Mouse (Mus musculus) heart, adult 2 months (tissue): ENCODE measurements around the gene Shc1. TPM values are rescaled to one million over a fixed set of nuclear protein-coding genes. Genes with fewer than 3 reads are reported as not detected.

ENCODE experiments used
- DNase-seq, 2 experiments: peaks; one replicate each; pipeline ENCODE4 v3.0.0; 2021
- H3K27ac ChIP-seq: fragments of 200-600 bp; 2 replicates; pipeline ENCODE4 v1.8.1; 2022
- H3K27me3 ChIP-seq: fragments of 200-500 bp; 2 replicates; pipeline ENCODE4 v1.6.1; 2012; ENCODE audit warnings: mild to moderate bottlenecking, low read length, inconsistent platforms, mixed read lengths; ENCODE audit not compliant: control insufficient read depth, insufficient read depth
- H3K36me3 ChIP-seq: fragments of 200-500 bp; 2 replicates; pipeline ENCODE4 v1.6.1; 2012; ENCODE audit warnings: low read length, inconsistent platforms; ENCODE audit not compliant: control insufficient read depth, insufficient read depth
- H3K4me1 ChIP-seq: fragments of 200-500 bp; 2 replicates; pipeline ENCODE4 v1.6.1; 2011; ENCODE audit warnings: low read length; ENCODE audit not compliant: control insufficient read depth, insufficient read depth
- H3K4me3 ChIP-seq: fragments of 200-600 bp; 2 replicates; pipeline ENCODE4 v1.8.1; 2022
- H3K79me2 ChIP-seq: fragments of 200-500 bp; replicated peaks from 2 replicates; pipeline ENCODE4 v1.6.1; 2012; ENCODE audit warnings: mild to moderate bottlenecking, inconsistent platforms, low read length, moderate library complexity, mixed read lengths; ENCODE audit not compliant: control insufficient read depth, insufficient read depth
- H3K9ac ChIP-seq: fragments of 200-500 bp; 2 replicates; pipeline ENCODE4 v1.6.1; 2012; ENCODE audit warnings: low read depth, mild to moderate bottlenecking, control low read depth, inconsistent platforms, low read length, mixed read lengths
- CTCF ChIP-seq: fragments of 200-600 bp; IDR thresholded peaks from 2 replicates; pipeline ENCODE4 v1.8.1; 2022; ENCODE audit warnings: antibody characterized with exemption, mild to moderate bottlenecking, moderate library complexity
- EP300 ChIP-seq: fragments of 200-500 bp; IDR thresholded peaks from 2 replicates; pipeline ENCODE4 v1.6.1; 2011; ENCODE audit warnings: low read depth, low read length, control low read depth; ENCODE audit not compliant: insufficient read depth
- POLR2A ChIP-seq: fragments of 200-500 bp; IDR thresholded peaks from 2 replicates; pipeline ENCODE4 v1.6.1; 2011; ENCODE audit warnings: mild to moderate bottlenecking, low read depth, low read length, control low read depth; ENCODE audit not compliant: insufficient read depth
- WGBS: fragments of 180-500 bp; shearing (Covaris S2); methylation state at CpG from one replicate; pipeline ENCODE4 v1.1.7; 2018; 5-methylcytosine and 5-hydroxymethylcytosine counted together
- intact Hi-C: fragments of 180-260 bp; cut with DNase I; formaldehyde crosslinking; loops from one replicate; pipeline ENCODE4 v1.15.1; 2025
- polyA plus RNA-seq: library from polyadenylated mRNA; depleted of rRNA; stranded (reverse); fragments of >200 nt; gene quantifications from 2 replicates; pipeline ENCODE4 v1.2.3, GENCODE M21; 2012
- total RNA-seq, 2 experiments: library from RNA; stranded (reverse); gene quantifications; 2 replicates each; pipeline ENCODE4 v1.2.3; 2021

Shc1 gene
- total and polyA plus RNA-seq, 3 experiments = 31.6 to 32.4 (median 32.0) TPM

DNA sequence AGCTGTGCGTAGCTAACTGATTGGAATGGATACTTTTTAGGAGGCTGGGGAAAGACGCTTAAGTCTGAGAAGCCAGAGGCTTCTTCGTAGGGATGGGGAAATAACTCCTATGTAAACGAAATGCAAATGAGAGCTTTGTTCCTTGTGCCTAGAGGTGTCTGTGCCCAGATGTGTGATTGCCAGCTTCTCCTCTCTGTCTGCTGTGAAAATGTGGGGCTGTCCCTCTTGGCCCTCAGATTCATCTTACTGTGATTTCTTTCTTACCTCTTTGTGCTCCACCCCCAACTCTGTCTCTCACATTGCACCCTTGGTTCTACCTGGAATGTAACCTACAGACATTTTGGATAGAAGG, 21.6 kb upstream of the Shc1 start:
- Histone ChIP-seq H3K36me3 (no peaks in the 10 kb centered on the region), H3K79me2 (no peaks in the 10 kb centered on the region), H3K9ac (peak overlapping the region; percentile 40; the same call in 1 of the 2 replicates), H3K4me1 (no peaks in the 10 kb centered on the region; the same call in 1 of the 2 replicates), H3K4me3 (peak overlapping the region; percentile 83), H3K27me3 (no peaks in the 10 kb centered on the region), H3K27ac (peak overlapping the region; percentile 99)
- no peak for DNase-seq
- under 1% methylated on average over 4 of the region's 4 CpGs for whole genome bisulfite sequencing
- no peak for TF ChIP-seq EP300
- TF ChIP-seq CTCF = no peak
- no peak for TF ChIP-seq POLR2A
- intact Hi-C loops = loop anchor here (2.0 to 5.0 kb wide), 2 partner anchors 62 to 91 kb away; no protein-coding TSS in a partner anchor

DNA sequence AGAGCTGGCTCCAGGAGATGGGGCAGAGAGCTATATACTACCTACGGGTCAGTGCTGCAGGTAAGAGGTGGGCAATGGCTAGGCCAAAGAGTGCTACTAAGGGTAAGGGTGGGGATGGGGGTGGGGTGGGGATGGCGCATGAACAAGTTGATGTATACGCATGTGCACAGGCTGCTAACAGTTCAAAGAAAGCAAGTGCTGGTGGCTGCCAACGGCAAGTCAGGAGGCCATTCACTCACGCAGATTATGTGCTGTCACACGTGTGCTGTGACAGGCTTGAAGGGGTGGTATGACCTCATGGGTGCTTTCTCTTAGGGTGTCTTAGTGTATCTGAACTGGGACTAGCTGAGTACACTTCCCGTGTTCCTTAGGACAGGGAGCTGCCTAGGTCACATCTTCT, 16.9 kb upstream of the Shc1 start:
- Histone ChIP-seq H3K36me3 (no peaks in the 10 kb centered on the region), H3K27me3 (no peaks in the 10 kb centered on the region), H3K4me3 (no peak overlapping the region), H3K79me2 (no peaks in the 10 kb centered on the region), H3K4me1 (no peaks in the 10 kb centered on the region; the same call in 1 of the 2 replicates), H3K27ac (no peak overlapping the region), H3K9ac (no peak overlapping the region)
- 82% methylated on average over 7 of the region's 7 CpGs for WGBS
- no peak for DNase-seq
- TF ChIP-seq EP300 (no peak), CTCF (no peak)
- intact Hi-C loops = no loop called here

- DNase-seq = no peak
- H3K36me3 ChIP-seq = no peaks in the 10 kb centered on the region
- no peak within 1 kb of the TSS for H3K9ac ChIP-seq
These were observed 15.6 kb upstream of the Shc1 start, which contains the start of gene Lenep for GRCm38 (mm10) chr3:89402693-89403092. Lenep (minus strand) TSS chr3:89402793.

DNA sequence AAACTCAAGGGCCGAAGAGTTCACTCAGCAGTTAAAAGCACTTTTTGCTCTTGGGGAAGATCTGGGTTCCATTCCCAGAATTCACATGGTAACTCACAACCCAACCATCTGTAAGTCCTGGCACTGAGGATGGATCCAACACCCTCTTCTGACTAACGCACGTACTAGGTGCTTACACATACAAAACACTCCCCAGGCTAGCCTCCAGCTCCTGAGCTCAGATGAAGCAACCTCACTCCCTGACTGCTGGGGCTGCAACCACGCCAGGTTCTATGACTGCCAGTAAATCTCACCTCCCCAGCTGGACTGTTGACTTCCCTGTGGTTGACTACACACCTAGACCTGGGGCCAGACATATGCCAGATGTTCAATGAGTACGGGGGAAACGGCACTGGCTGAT, 11.4 kb upstream of the Shc1 start:
- TF ChIP-seq CTCF (no peak), EP300 (no peak)
- Histone ChIP-seq H3K4me1 (peaks cover 2% of the 10 kb centered on the region; the same call in 1 of the 2 replicates), H3K9ac (no peak overlapping the region), H3K27ac (no peak overlapping the region), H3K36me3 (no peaks in the 10 kb centered on the region), H3K27me3 (no peaks in the 10 kb centered on the region), H3K4me3 (no peak overlapping the region), H3K79me2 (no peaks in the 10 kb centered on the region)
- DNase-seq = no peak
- WGBS = 81% methylated on average over 6 of the region's 6 CpGs
- intact Hi-C loops = no loop called here

More at GRCm38 (mm10) chr3:89402693-89403092, 15.6 kb upstream of the Shc1 start, which contains the start of gene Lenep:
- H3K4me3 ChIP-seq = no peak within 1 kb of the TSS
- 64% methylated on average over 5 of the region's 5 CpGs for WGBS
- no peaks in the 10 kb centered on the region for H3K27me3 ChIP-seq
- H3K4me1 ChIP-seq = no peaks in the 10 kb centered on the region
- H3K79me2 ChIP-seq = no peaks in the 10 kb centered on the region
- no peak within 1 kb of the TSS for H3K27ac ChIP-seq
- no peak for TF ChIP-seq CTCF
- no peak for TF ChIP-seq EP300
- TF ChIP-seq POLR2A = no peak
- intact Hi-C loops = no loop called here

DNA sequence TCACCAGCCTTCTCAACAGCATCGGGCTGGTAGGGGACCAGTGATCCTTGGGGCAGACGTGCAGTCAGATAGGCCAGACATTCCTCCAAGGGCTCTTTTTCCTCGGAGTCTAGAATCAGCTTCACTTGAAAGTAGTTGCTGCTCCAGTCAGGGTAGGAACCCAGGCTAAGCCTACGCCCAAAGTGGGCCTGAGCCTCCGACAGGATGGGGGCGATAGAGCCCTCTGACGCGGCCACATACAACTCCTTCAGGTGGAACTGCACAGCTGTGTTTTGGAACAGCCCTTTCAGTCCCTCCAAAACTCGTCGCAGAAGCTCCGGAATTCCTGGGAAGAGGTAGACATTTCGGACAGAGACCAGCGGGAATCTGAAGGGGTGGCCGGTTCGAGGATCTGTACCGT, 9.8 kb upstream of the Shc1 start:
- no peaks in the 10 kb centered on the region for H3K27me3 ChIP-seq
- H3K27ac ChIP-seq = no peak overlapping the region
- no peak overlapping the region for H3K4me3 ChIP-seq
- 72% methylated on average over 16 of the region's 16 CpGs for WGBS
- TF ChIP-seq CTCF = no peak
- TF ChIP-seq POLR2A = no peak
- no peak for TF ChIP-seq EP300
- no peak for DNase-seq
- no peak overlapping the region for H3K9ac ChIP-seq
- peaks cover 2% of the 10 kb centered on the region; the same call in 1 of the 2 replicates for H3K4me1 ChIP-seq
- intact Hi-C loops = no loop called here
- no peaks in the 10 kb centered on the region for H3K79me2 ChIP-seq
- no peaks in the 10 kb centered on the region for H3K36me3 ChIP-seq

GRCm38 (mm10) chr3:89409701-89410100, 8.5 kb upstream of the Shc1 start:
- peaks cover 2% of the 10 kb centered on the region; the same call in 1 of the 2 replicates for H3K4me1 ChIP-seq
- H3K27me3 ChIP-seq = no peaks in the 10 kb centered on the region
- intact Hi-C loops = loop anchor here (1.0 to 5.0 kb wide), 2 partner anchors 14 to 48 kb away; no protein-coding TSS in a partner anchor
- H3K9ac ChIP-seq = no peak overlapping the region
- H3K27ac ChIP-seq = no peak overlapping the region
- DNase-seq = no peak
- no peaks in the 10 kb centered on the region for H3K79me2 ChIP-seq
- 84% methylated on average over 3 of the region's 3 CpGs for WGBS
- TF ChIP-seq EP300 = no peak
- no peak for TF ChIP-seq CTCF
- no peak for TF ChIP-seq POLR2A
- H3K4me3 ChIP-seq = no peak overlapping the region
- no peaks in the 10 kb centered on the region for H3K36me3 ChIP-seq
